In the genomic region with DNA sequence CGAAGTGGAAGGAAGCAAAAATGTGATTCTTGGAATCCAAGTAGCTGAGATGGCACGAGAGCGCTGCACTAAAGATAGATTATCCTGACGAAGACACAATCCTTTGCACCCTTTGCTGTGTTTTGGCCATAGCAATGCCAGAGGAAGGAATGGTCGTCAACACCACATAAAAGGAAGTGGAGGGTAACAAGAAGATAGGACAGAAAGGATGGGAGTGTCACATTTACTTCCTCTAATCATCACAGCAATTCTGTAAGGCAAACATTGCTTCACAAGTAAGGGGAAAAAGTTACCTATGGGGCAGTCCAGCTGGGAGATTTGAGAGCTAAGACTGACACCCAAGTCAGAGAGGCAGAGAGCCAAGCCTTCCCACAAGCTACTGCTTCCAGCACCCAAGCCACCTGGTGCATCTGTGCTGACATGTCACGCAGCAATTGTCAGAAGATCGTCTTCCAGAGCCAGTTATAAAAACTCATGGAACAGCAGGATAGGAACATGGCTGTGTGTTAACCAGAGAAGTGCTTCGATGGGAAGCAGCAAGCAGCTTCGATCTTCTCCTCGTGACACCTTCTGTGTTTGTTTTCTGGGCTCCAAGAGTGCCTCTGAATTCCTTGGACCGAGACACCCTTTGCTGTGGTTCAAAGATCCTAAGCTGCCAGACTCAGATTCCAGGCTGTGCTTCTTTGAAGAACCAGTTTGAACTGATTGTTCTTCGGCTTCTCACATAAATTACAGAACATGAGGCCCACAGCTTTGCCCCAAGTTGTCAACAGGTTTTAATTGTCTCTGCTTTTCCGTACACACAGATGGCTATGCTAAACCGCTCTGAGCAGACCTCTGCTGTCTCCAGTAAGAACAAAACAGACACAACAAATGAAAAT, we compare ENCODE assay signal across 12 mouse cellular contexts.
DNase-seq lines count a peak whose midpoint lies in the region; ATAC-seq lines count a peak whose summit lies in the region.
"Had no signal": no experiment of that assay in that cellular context is flagged by ENCODE, and none has a peak within 500 bp of the region (broad histone marks: within the 10 kb centered on the region; RNA-seq: fewer than 3 reads in every experiment).

No protein-coding gene starts in this region.

- DNase-seq in cerebellum, postnatal 10 days: peak; percentile 26 to 35
- no peak for DNase-seq in cerebellum, adult 11-12 months
- peak; percentile 2 to 4 for DNase-seq in kidney, postnatal 4 days
- DNase-seq in kidney, postnatal 10 days: no peak
- peak; percentile 11 for DNase-seq in gastrocnemius, postnatal 14 days
- peak; percentile 20 for DNase-seq in mesoderm, embryonic 11.5 days (ENCODE audit: low read depth, low spot score)
- DNase-seq in urinary bladder, postnatal 25 days (ENCODE audit: low spot score): no peak
- DNase-seq: cerebellum, adult 8-10 months; kidney, postnatal 36 days; liver, postnatal 0 days had no signal

- H3K9ac ChIP-seq in hindbrain, embryonic 12.5 days: no peak overlapping the region
- H3K9ac ChIP-seq: liver, postnatal 0 days; neural tube, embryonic 15.5 days had no signal

- no peak overlapping the region for H3K4me2 ChIP-seq in hindbrain, embryonic 12.5 days (replicated peaks)
- H3K4me2 ChIP-seq: neural tube, embryonic 15.5 days had no signal

- H3K4me1 ChIP-seq in hindbrain, embryonic 12.5 days: no peaks in the 10 kb centered on the region
- H3K4me1 ChIP-seq: neural tube, embryonic 15.5 days had no signal

- ATAC-seq in hindbrain, embryonic 12.5 days (ENCODE audit: low FRiP score): no peak
- ATAC-seq: liver, postnatal 0 days had no signal

- H3K36me3 ChIP-seq in hindbrain, embryonic 12.5 days: no peaks in the 10 kb centered on the region
- H3K36me3 ChIP-seq: neural tube, embryonic 15.5 days had no signal

- intact Hi-C loops in gastrocnemius, postnatal 14 days (cut with DNase I; ENCODE audit: low total_unique reads): no loop called here

- 72% methylated on average over 14 of the region's 14 CpGs for WGBS in hindbrain, embryonic 12.5 days

- H3K4me3 ChIP-seq in hindbrain, embryonic 12.5 days: no peak overlapping the region
- H3K4me3 ChIP-seq: neural tube, embryonic 15.5 days had no signal

- no peaks in the 10 kb centered on the region for H3K27me3 ChIP-seq in hindbrain, embryonic 12.5 days
- H3K27me3 ChIP-seq: neural tube, embryonic 15.5 days had no signal

- H3K27ac ChIP-seq in hindbrain, embryonic 12.5 days: no peak overlapping the region
- H3K27ac ChIP-seq: neural tube, embryonic 15.5 days had no signal

- H3K9me3 ChIP-seq in hindbrain, embryonic 12.5 days (replicated peaks): no peaks in the 10 kb centered on the region
- H3K9me3 ChIP-seq: neural tube, embryonic 15.5 days had no signal

Comparison
In these comparisons a context has a peak if more than half of its experiments do, and no peak if none do; other contexts are left out.
1. DNase-seq: peak in cerebellum, postnatal 10 days (2 of 2), kidney, postnatal 4 days (2 of 2), gastrocnemius, postnatal 14 days (single experiment) and mesoderm, embryonic 11.5 days (single experiment); none in cerebellum, adult 11-12 months (single experiment), kidney, postnatal 10 days (single experiment) and urinary bladder, postnatal 25 days (single experiment).